Mouse (Mus musculus) heart, postnatal 0 days (tissue): ENCODE results near the gene Prelid1.

Experiments
- CTCF ChIP-seq: IDR thresholded peaks from 2 replicates; pipeline ENCODE4 v1.5.1; 2016; ENCODE audit warnings: antibody characterized with exemption, control low read depth, low read depth
- EP300 ChIP-seq: IDR thresholded peaks from 2 replicates; pipeline ENCODE4 v1.6.1; 2016; ENCODE audit warnings: antibody characterized with exemption, low read depth

DNA sequence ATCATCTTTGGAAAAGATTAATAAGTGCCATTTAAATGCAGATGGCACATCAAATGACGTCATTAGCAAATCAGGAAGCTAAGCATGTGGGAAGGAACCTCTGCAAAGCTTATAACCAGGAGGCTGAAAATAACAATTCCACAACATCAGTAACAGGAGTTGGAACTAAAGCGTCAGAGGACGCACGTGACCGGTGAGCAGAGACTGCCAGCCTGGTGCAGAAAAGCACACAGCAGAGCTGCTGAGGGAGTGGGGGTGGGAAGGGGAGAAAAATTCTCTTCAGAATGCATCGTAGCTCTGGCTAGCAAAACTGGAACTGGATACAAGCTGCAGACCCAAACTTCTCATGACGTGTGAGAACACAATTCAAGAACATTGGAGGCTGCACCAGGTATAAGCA lies 24.0 kb downstream of the Prelid1 start:
- TF ChIP-seq CTCF (no peak), EP300 (no peak)
